Mouse (Mus musculus) urinary bladder, postnatal 14 days (tissue): ENCODE results near the gene Cfd.
A peak's percentile ranks its signal among the peaks of the same experiment; 100 is the strongest.

Experiments
- DNase-seq: peaks from one replicate; pipeline ENCODE4 v3.0.0; 2021; ENCODE audit warnings: low spot score

The Cfd gene

GRCm38 (mm10) chr10:79886611-79887010, 4.0 kb upstream of the Cfd start:
- no peak for DNase-seq

DNA sequence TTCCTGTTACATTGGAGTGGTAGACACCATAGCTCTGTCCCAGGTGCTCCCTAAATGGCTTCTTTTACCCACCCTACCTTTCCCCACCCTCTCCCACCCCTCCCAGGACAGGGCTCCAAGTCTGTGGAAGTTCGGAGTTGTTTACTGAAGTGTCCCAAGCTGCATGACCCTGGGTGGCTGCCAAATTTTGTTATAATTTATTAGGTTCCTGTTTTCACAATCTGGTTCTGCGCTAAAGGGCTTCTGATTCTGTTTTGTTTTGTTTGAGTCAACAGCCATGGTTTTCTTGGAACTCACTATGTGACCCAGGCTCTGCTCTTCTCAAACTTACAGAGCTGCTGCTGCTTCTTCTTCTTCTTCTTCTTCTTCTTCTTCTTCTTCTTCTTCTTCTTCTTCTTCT, 1.3 kb upstream of the Cfd start:
- DNase-seq, result no peak

DNA sequence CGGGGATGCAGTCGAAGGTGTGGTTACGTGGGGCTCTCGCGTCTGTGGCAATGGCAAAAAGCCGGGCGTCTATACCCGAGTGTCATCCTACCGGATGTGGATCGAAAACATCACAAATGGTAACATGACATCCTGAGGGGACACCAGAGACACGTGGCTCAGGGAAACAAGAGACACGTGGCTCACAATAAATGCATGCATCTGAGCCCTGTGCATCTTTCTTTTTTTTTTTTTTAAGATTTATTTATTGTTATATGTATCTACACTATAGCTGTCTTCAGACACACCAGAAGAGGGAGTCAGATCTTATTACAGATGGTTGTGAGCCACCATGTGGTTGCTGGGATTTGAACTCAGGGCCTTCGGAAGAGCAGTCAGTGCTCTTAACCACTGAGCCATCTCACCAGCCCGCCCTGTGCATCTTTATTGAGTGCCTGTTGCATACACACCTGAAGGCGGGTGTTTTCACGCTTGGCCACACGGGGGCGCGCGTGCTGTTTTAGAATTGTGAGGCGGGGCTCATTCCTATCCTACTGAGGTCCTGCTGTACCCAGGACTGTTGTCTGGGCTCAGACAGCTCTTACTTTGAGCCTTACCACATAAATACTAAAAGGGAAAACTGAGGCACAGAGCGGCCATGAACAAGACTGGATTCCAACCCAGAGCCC, 1.9 kb downstream of the Cfd start:
- DNase-seq, result peak; percentile 76

- no peak for DNase-seq
Observed at GRCm38 (mm10) chr10:79896306-79896705, 5.7 kb downstream of the Cfd start.

GRCm38 (mm10) chr10:79896814-79897213, 6.2 kb downstream of the Cfd start:
- no peak for DNase-seq

GRCm38 (mm10) chr10:79897316-79898245, 6.9 kb downstream of the Cfd start:
- no peak for DNase-seq

DNA sequence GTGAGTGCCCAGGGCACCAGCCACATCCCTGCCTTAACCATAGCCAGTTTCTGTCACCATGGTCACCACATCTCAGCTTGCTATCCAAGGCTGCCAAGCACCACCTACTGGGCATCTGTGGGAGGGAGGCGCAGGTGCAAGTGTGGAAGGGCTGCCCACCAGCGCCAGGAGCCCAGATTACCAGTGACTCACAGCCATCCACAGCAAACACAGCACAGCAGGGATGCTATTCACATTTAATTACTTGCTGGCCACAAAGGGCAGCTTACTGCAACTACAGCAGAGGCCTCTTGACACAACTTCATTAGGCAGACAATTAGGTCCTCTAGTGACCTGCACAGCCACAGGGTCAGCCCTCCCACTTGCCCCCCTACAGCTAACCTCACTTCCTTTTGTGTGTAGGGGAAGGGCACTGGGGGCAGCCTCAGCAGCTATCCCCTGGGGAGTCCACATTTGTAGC, 10.3 kb downstream of the Cfd start:
- DNase-seq, result no peak

DNA sequence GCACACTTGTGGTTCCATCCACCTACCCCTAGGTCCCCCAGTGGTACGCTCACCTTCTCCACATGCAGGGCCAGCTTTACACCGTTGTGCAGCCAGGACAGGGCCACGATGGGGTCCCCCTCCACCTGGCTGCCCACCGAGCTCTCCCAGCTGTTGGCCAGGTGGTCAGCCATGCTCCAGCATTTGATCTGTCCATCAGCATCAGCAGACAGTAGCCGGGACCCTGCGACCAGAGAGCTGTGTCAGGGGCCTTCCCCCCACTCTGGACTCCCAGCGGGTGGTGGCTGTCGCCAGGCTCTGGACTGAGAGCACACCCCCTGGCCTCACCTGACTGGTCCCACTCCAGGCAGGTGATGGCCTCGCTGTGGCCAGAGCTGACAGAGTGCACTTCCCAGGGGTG, 16.1 kb downstream of the Cfd start:
- no peak for DNase-seq

DNA sequence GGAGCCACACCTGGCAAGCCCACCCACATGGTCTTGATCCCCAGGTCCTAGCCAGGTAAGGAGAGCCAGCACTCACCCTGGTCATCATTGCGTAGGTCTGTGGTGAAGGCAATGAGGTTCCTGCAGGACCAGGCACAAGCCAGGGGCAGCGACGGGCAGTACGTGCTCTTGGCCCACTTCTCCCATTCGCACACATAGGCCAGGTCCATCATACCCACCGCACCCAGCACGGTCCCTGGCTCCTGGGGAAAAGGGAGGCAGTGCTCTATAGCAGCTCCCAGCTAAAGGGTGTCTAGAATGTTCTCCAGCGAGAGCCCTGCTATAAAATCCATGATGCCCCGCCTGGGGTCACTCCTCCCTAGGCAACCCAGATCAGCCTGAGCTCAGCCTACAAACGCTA, 16.8 kb downstream of the Cfd start:
- DNase-seq, result no peak

GRCm38 (mm10) chr10:79908167-79909091, 17.8 kb downstream of the Cfd start, which contains the start of gene Med16:
Gene Med16 (minus strand): TSS chr10:79908923.
- peak; percentile 97 for DNase-seq

GRCm38 (mm10) chr10:79909092-79909922, 18.7 kb downstream of the Cfd start:
- no peak for DNase-seq

GRCm38 (mm10) chr10:79910556-79910955, 19.9 kb downstream of the Cfd start, which contains the start of gene Gm26602:
Gene Gm26602 (plus strand): TSS chr10:79910856.
- DNase-seq, result no peak

- DNase-seq, result no peak
Observed at GRCm38 (mm10) chr10:79912412-79912811, 21.8 kb downstream of the Cfd start.

DNA sequence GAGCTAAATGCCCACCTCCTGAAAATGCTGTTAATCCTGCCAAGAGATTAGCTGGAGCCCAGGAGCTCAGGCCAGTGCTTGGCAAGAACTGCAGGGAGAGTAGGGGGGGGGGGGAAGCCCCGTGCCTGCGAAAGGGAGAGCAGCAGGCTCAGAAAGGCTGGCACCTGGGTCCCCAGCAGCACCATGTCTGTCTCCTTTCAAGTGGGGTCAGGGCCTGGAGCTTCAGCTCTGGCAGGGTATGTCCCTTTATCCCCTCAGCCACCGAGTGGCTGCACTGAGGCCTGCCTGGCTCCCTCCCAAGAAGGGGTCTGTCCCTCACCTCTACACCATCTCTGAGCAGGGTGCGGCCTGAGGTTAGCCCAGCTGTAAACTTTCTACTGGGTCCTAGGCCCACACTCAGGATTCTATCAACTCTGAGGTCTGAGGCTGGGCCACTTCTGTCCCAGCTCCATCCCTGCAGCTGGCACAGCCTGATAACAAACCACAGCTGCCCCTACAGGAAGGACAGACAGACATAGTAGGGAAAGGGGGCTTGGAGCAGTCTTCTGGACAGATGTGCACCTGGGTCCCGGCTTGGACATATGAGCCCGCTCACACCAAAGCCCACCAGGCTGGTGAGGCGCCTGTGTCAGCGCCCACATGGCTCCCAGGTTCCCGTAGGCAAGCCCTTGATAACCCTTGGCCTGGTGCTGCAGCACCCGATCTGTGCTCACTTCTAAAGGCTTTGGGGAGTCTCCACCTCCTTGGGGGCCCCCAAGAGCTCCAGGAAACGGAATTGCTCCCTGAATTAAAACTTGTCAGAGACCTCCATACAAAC, 23.7 kb downstream of the Cfd start:
- DNase-seq, result no peak

GRCm38 (mm10) chr10:79914948-79915596, 24.4 kb downstream of the Cfd start:
- peak; percentile 53 for DNase-seq

- DNase-seq, result no peak
Observed at GRCm38 (mm10) chr10:79916081-79916480, 25.4 kb downstream of the Cfd start.

GRCm38 (mm10) chr10:79916808-79917531, 26.3 kb downstream of the Cfd start, which contains the start of gene Kiss1r:
Gene Kiss1r (plus strand): TSS chr10:79916971.
- peak; percentile 91 for DNase-seq

DNA sequence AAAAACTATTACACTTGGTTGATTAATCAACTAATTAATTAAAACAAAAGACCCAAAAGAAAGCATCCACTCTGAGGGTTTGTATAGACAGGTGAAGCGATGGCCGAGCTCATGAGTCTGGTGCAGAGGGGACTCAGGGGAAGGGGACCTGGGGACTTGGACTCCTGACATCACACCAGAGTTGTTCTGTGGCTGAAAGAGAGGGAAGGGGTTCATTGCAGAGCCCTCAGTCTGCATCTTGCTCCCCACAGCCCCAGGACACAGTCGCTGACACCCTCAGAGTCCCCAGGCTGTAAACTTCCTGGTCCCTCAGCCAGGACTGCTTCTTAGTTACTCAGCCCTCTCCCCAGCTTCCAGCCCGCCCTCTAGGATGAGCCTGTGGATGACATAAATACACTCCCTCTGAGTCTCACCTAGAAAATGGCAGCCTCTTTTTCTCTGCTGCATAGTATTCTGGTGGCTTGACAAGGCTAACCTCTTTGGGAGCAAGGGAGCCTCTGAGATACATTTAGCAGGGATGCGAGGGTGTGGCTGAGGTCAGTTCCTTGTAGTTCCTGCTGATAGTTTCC, 27.0 kb downstream of the Cfd start:
- DNase-seq, result no peak
